Mouse (Mus musculus): ENCODE measurements around the gene Gm10842.

- TF ChIP-seq POLR2A (IDR thresholded peaks at IDR 0.05; ENCODE audit: low read depth, low read length) (no peak), CTCF (IDR thresholded peaks at IDR 0.05; ENCODE audit: extremely low read depth, insufficient read length, insufficient replicate concordance, low read depth, low read length) (no peak)
Observed at GRCm38 (mm10) chr11:105159673-105160360, 13.1 kb downstream of the Gm10842 start.

Measured in small intestine, adult 2 months (tissue).